Mouse (Mus musculus) midbrain, embryonic 15.5 days (tissue): ENCODE data around the gene Adamts6. TPM values are rescaled to one million over a fixed set of nuclear protein-coding genes. Genes with fewer than 3 reads are reported as not detected.

Source experiments
- ATAC-seq: fragments of 200-750 bp; cut with Nextera tagmentation; replicated peaks from 2 replicates; pipeline ENCODE4 v1.8.0; 2017; ENCODE audit warnings: moderate TSS enrichment
- H3K27ac ChIP-seq: fragments of 300-500 bp; sonication (generic); 2 replicates; pipeline ENCODE4 v1.5.1; 2015; ENCODE audit warnings: mild to moderate bottlenecking, inconsistent platforms
- H3K27me3 ChIP-seq: fragments of 300-500 bp; sonication (generic); replicated peaks from 2 replicates; pipeline ENCODE4 v1.6.1; 2015; ENCODE audit warnings: inconsistent platforms
- H3K36me3 ChIP-seq: fragments of 300-500 bp; sonication (generic); replicated peaks from 2 replicates; pipeline ENCODE4 v1.6.1; 2015; ENCODE audit warnings: inconsistent platforms
- H3K4me1 ChIP-seq: fragments of 300-500 bp; sonication (generic); 2 replicates; pipeline ENCODE4 v1.6.1; 2015; ENCODE audit warnings: inconsistent platforms
- H3K4me2 ChIP-seq: fragments of 300-500 bp; sonication (generic); 2 replicates; pipeline ENCODE4 v1.6.1; 2015; ENCODE audit warnings: inconsistent platforms, mild to moderate bottlenecking, moderate library complexity
- H3K4me3 ChIP-seq: fragments of 300-500 bp; sonication (generic); 2 replicates; pipeline ENCODE4 v1.5.1; 2015; ENCODE audit warnings: mild to moderate bottlenecking, inconsistent platforms
- H3K9ac ChIP-seq: fragments of 300-500 bp; sonication (generic); 2 replicates; pipeline ENCODE4 v1.6.1; 2015; ENCODE audit warnings: mild to moderate bottlenecking, inconsistent platforms
- H3K9me3 ChIP-seq: fragments of 300-500 bp; sonication (generic); 2 replicates; pipeline ENCODE4 v1.6.1; 2016; ENCODE audit warnings: inconsistent platforms
- WGBS: fragments of 180-500 bp; shearing (Covaris S2); methylation state at CpG from one replicate; pipeline ENCODE4 v1.1.7; 2015; ENCODE audit warnings: mixed read lengths; 5-methylcytosine and 5-hydroxymethylcytosine counted together
- polyA plus RNA-seq: library from polyadenylated mRNA; unstranded; fragments of >200 nt; fragmentation: Nextera tagmentation; extraction: Ambion mirVana; gene quantifications from 2 replicates; pipeline ENCODE4 v1.2.1, GENCODE M21; 2015

The Adamts6 gene
- polyA plus RNA-seq, 1 experiment from 2014 or later = 1.8 TPM

- no peaks in the 10 kb centered on the region for H3K36me3 ChIP-seq
- WGBS = 96% methylated on average over 2 of the region's 2 CpGs
- no peak overlapping the region for H3K27ac ChIP-seq
- no peak overlapping the region for H3K4me2 ChIP-seq
- H3K27me3 ChIP-seq = no peaks in the 10 kb centered on the region
- no peak overlapping the region for H3K9ac ChIP-seq
- H3K4me3 ChIP-seq = no peak overlapping the region
- peaks cover 18% of the 10 kb centered on the region for H3K4me1 ChIP-seq
- no peak for ATAC-seq
- no peaks in the 10 kb centered on the region for H3K9me3 ChIP-seq
These were observed 233.9 kb downstream of the Adamts6 start for GRCm38 (mm10) chr13:104521532-104521931.

GRCm38 (mm10) chr13:104525656-104526055 is 238.0 kb downstream of the Adamts6 start:
- no peak overlapping the region for H3K27ac ChIP-seq
- H3K36me3 ChIP-seq = no peaks in the 10 kb centered on the region
- no peak overlapping the region for H3K4me3 ChIP-seq
- no peak overlapping the region for H3K4me2 ChIP-seq
- H3K9ac ChIP-seq = no peak overlapping the region
- no peaks in the 10 kb centered on the region for H3K27me3 ChIP-seq
- 73% methylated on average over 4 of the region's 4 CpGs for WGBS
- ATAC-seq = no peak
- no peaks in the 10 kb centered on the region for H3K4me1 ChIP-seq
- H3K9me3 ChIP-seq = no peaks in the 10 kb centered on the region

GRCm38 (mm10) chr13:104529238-104529637 is 241.6 kb downstream of the Adamts6 start:
- Histone ChIP-seq H3K27me3 (no peaks in the 10 kb centered on the region), H3K4me2 (no peak overlapping the region), H3K27ac (no peak overlapping the region), H3K36me3 (no peaks in the 10 kb centered on the region), H3K4me3 (no peak overlapping the region), H3K4me1 (no peaks in the 10 kb centered on the region), H3K9ac (no peak overlapping the region), H3K9me3 (no peaks in the 10 kb centered on the region)
- ATAC-seq = no peak

GRCm38 (mm10) chr13:104531841-104532240 is 244.2 kb downstream of the Adamts6 start:
- no peak for ATAC-seq
- no peak overlapping the region for H3K4me2 ChIP-seq
- 87% methylated on average over 8 of the region's 8 CpGs for WGBS
- H3K9me3 ChIP-seq = no peaks in the 10 kb centered on the region
- H3K4me1 ChIP-seq = no peaks in the 10 kb centered on the region
- no peak overlapping the region for H3K27ac ChIP-seq
- no peaks in the 10 kb centered on the region for H3K36me3 ChIP-seq
- no peaks in the 10 kb centered on the region for H3K27me3 ChIP-seq
- H3K4me3 ChIP-seq = no peak overlapping the region
- H3K9ac ChIP-seq = no peak overlapping the region

- no peak for ATAC-seq
- no peaks in the 10 kb centered on the region for H3K4me1 ChIP-seq
- H3K9me3 ChIP-seq = no peaks in the 10 kb centered on the region
- H3K36me3 ChIP-seq = no peaks in the 10 kb centered on the region
- H3K4me2 ChIP-seq = no peak overlapping the region
- no peaks in the 10 kb centered on the region for H3K27me3 ChIP-seq
- H3K9ac ChIP-seq = no peak overlapping the region
- H3K27ac ChIP-seq = no peak overlapping the region
- H3K4me3 ChIP-seq = no peak overlapping the region
- 94% methylated on average over 7 of the region's 7 CpGs for WGBS
These were observed 245.1 kb downstream of the Adamts6 start for GRCm38 (mm10) chr13:104532723-104533122.

- Histone ChIP-seq H3K36me3 (no peaks in the 10 kb centered on the region), H3K4me1 (no peaks in the 10 kb centered on the region), H3K4me2 (no peak overlapping the region), H3K4me3 (no peak overlapping the region), H3K27me3 (no peaks in the 10 kb centered on the region), H3K27ac (no peak overlapping the region), H3K9me3 (no peaks in the 10 kb centered on the region), H3K9ac (no peak overlapping the region)
- no peak for ATAC-seq
- 93% methylated on average over 7 of the region's 7 CpGs for WGBS
These were observed 246.3 kb downstream of the Adamts6 start for GRCm38 (mm10) chr13:104533806-104534495.

GRCm38 (mm10) chr13:104540861-104541398 is 253.3 kb downstream of the Adamts6 start:
- no peaks in the 10 kb centered on the region for H3K9me3 ChIP-seq
- H3K27ac ChIP-seq = no peak overlapping the region
- H3K27me3 ChIP-seq = no peaks in the 10 kb centered on the region
- WGBS = 39% methylated on average over 7 of the region's 7 CpGs
- no peak overlapping the region for H3K4me3 ChIP-seq
- no peaks in the 10 kb centered on the region for H3K4me1 ChIP-seq
- H3K9ac ChIP-seq = no peak overlapping the region
- ATAC-seq = no peak
- no peak overlapping the region for H3K4me2 ChIP-seq
- no peaks in the 10 kb centered on the region for H3K36me3 ChIP-seq

GRCm38 (mm10) chr13:104542123-104542758 is 254.6 kb downstream of the Adamts6 start:
- Histone ChIP-seq H3K9me3 (no peaks in the 10 kb centered on the region), H3K9ac (no peak overlapping the region), H3K27me3 (no peaks in the 10 kb centered on the region), H3K4me3 (no peak overlapping the region), H3K4me2 (no peak overlapping the region), H3K4me1 (no peaks in the 10 kb centered on the region), H3K36me3 (no peaks in the 10 kb centered on the region), H3K27ac (no peak overlapping the region)
- ATAC-seq = no peak
- 84% methylated on average over 10 of the region's 10 CpGs for WGBS

- Histone ChIP-seq H3K9ac (no peak overlapping the region), H3K27ac (no peak overlapping the region), H3K4me1 (no peaks in the 10 kb centered on the region), H3K27me3 (no peaks in the 10 kb centered on the region), H3K4me3 (no peak overlapping the region), H3K4me2 (no peak overlapping the region), H3K36me3 (no peaks in the 10 kb centered on the region), H3K9me3 (no peaks in the 10 kb centered on the region)
- WGBS = 76% methylated on average over 4 of the region's 4 CpGs
- no peak for ATAC-seq
These were observed 255.1 kb downstream of the Adamts6 start for GRCm38 (mm10) chr13:104542759-104543141.

Other genes with a start within 250 kb of the Adamts6 start
- gene Nln, start 178.2 kb upstream of the Adamts6 start, polyA plus RNA-seq = 66.1 and 70.8 TPM in 2 replicates
- 28.6 and 29.4 TPM in 2 replicates for gene Sgtb, start 178.1 kb upstream of the Adamts6 start, polyA plus RNA-seq
- 55.9 and 58.7 TPM in 2 replicates for gene Trappc13, start 109.4 kb upstream of the Adamts6 start, polyA plus RNA-seq
- gene Trim23, start 109.0 kb upstream of the Adamts6 start, polyA plus RNA-seq = 34.8 and 37.0 TPM in 2 replicates
- gene Cenpk, start 59.2 kb upstream of the Adamts6 start, polyA plus RNA-seq = 10.6 and 11.6 TPM in 2 replicates
- 6.6 and 6.9 TPM in 2 replicates for gene Ppwd1, start 59.0 kb upstream of the Adamts6 start, polyA plus RNA-seq